ENCODE assay signal across 8 mouse cellular contexts in the genomic region with DNA sequence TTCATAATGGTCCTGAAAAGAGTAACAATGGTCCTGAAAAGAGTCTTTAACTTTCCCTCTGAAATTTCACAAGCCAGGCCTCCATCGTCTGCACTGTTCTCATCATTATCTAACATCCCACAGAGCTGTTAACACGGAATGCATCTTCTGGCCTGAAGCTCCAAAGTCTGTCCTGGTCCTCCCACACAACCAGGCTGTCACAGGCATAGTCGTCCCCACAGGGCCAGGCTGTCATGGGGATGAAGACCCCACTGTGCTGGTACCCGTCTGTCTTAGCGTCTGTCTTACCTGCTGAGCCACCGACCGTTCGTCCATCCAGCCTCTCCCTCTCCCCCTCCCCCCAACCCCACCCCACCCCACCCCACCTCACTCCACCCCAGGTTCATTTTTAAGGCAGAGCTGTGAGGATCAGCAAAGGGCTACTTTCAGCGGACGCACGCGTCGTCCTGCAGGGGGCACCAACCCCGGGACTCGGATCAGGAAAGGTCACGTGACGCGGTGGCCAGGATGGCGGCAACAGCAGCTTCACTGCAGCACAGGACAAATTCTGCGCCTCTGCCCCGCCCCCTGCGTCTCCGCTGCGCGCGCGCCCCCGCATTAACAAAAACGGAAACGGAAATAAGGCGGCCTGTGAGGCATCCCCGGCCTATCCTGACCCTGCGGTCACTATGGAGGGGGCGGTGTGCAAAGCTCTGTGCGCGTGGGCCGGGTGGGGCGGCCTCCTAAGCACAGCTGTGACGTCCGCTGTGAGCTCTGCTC. TPM values are rescaled to one million over a fixed set of nuclear protein-coding genes. Genes with fewer than 3 reads are reported as not detected.
DNase-seq lines count a peak whose midpoint lies in the region; ATAC-seq and TF ChIP-seq lines count a peak whose summit lies in the region.

No protein-coding gene starts in this region.

- ATAC-seq in forebrain, embryonic 13.5 days: peak; percentile 83
- peak; percentile 83 for ATAC-seq in heart, postnatal 0 days (ENCODE audit: insufficient read depth, low read depth)
- peak; percentile 87 for ATAC-seq in liver, postnatal 0 days
- peak; percentile 83 for ATAC-seq in neural tube, embryonic 13.5 days (ENCODE audit: low read depth)

- no peaks in the 10 kb centered on the region for H3K4me1 ChIP-seq in ES-Bruce4 (ENCODE audit: control insufficient read depth, insufficient read depth, low read length)
- H3K4me1 ChIP-seq in forebrain, embryonic 13.5 days: no peaks in the 10 kb centered on the region
- no peaks in the 10 kb centered on the region for H3K4me1 ChIP-seq in heart, postnatal 0 days (ENCODE audit: control insufficient read depth, insufficient read depth)
- H3K4me1 ChIP-seq in liver, postnatal 0 days (ENCODE audit: insufficient read depth): no peaks in the 10 kb centered on the region
- peaks cover 5% of the 10 kb centered on the region for H3K4me1 ChIP-seq in neural tube, embryonic 13.5 days (replicated peaks)
- peaks cover 29% of the 10 kb centered on the region for H3K4me1 ChIP-seq in testis, adult 2 months (ENCODE audit: control insufficient read depth, insufficient read depth, low read length)

- TF ChIP-seq EP300 in ES-Bruce4 (IDR thresholded peaks at IDR 0.05; ENCODE audit: insufficient read depth, low read depth, low read length): peak; percentile 38; the same call in 1 of the 2 replicates
- TF ChIP-seq EP300 in heart, postnatal 0 days (IDR thresholded peaks at IDR 0.05; ENCODE audit: low read depth): 0 out of 2 replicates have a peak, but pooled peaks have one; percentile 13
- TF ChIP-seq EP300 in liver, postnatal 0 days (IDR thresholded peaks at IDR 0.05; ENCODE audit: low read depth): 0 out of 2 replicates have a peak, but pooled peaks have one; percentile 12

- no peak for TF ChIP-seq POLR2A in ES-Bruce4 (IDR thresholded peaks at IDR 0.05; ENCODE audit: insufficient read depth, low read length)
- no peak; the same call in 1 of the 2 replicates for TF ChIP-seq POLR2A in testis, adult 2 months (IDR thresholded peaks at IDR 0.05; ENCODE audit: control insufficient read depth, low read depth, low read length)

- H3K27me3 ChIP-seq in ES-Bruce4 (ENCODE audit: control insufficient read depth, insufficient read depth, low read length, poor library complexity, severe bottlenecking): no peaks in the 10 kb centered on the region
- no peaks in the 10 kb centered on the region for H3K27me3 ChIP-seq in forebrain, embryonic 13.5 days
- H3K27me3 ChIP-seq in heart, postnatal 0 days (ENCODE audit: control insufficient read depth, insufficient read depth, low read length): no peaks in the 10 kb centered on the region
- H3K27me3 ChIP-seq in liver, postnatal 0 days (ENCODE audit: insufficient read depth, low read length): no peaks in the 10 kb centered on the region
- H3K27me3 ChIP-seq in neural tube, embryonic 13.5 days: no peaks in the 10 kb centered on the region
- no peaks in the 10 kb centered on the region for H3K27me3 ChIP-seq in testis, adult 2 months (ENCODE audit: control insufficient read depth, insufficient read depth, low read length)

- H3K4me2 ChIP-seq in forebrain, embryonic 13.5 days: peak overlapping the region; percentile 66
- H3K4me2 ChIP-seq in heart, postnatal 0 days (ENCODE audit: low read depth, low read length): peak overlapping the region; percentile 86
- H3K4me2 ChIP-seq in liver, postnatal 0 days (ENCODE audit: low read depth, low read length): peak overlapping the region; percentile 74
- H3K4me2 ChIP-seq in neural tube, embryonic 13.5 days: peak overlapping the region; percentile 75

- WGBS in forebrain, embryonic 13.5 days: 6% methylated on average over 38 of the region's 40 CpGs
- 8% methylated on average over 38 of the region's 40 CpGs for WGBS in heart, postnatal 0 days
- WGBS in liver, postnatal 0 days (ENCODE audit: insufficient replicate concordance): 7% methylated on average over 35 of the region's 40 CpGs
- WGBS in neural tube, embryonic 13.5 days: 8% methylated on average over 40 of the region's 40 CpGs

- no peak overlapping the region for H3K27ac ChIP-seq in ES-Bruce4 (ENCODE audit: insufficient read depth, low read length)
- no peak overlapping the region for H3K27ac ChIP-seq in forebrain, embryonic 13.5 days
- peak overlapping the region; percentile 84 for H3K27ac ChIP-seq in heart, postnatal 0 days (ENCODE audit: low read depth)
- H3K27ac ChIP-seq in liver, postnatal 0 days (ENCODE audit: low read depth): peak overlapping the region; percentile 80
- H3K27ac ChIP-seq in neural tube, embryonic 13.5 days (replicated peaks): peak overlapping the region; percentile 78
- peak overlapping the region; percentile 66 for H3K27ac ChIP-seq in testis, adult 2 months (ENCODE audit: control insufficient read depth, insufficient read depth, low read depth, low read length)

- H3K36me3 ChIP-seq in ES-Bruce4 (ENCODE audit: control insufficient read depth, insufficient read depth, low read length, poor library complexity, severe bottlenecking): no peaks in the 10 kb centered on the region
- H3K36me3 ChIP-seq in forebrain, embryonic 13.5 days (ENCODE audit: poor library complexity, severe bottlenecking): peaks cover 14% of the 10 kb centered on the region; the same call in 1 of the 2 replicates
- H3K36me3 ChIP-seq in heart, postnatal 0 days (replicated peaks; ENCODE audit: control insufficient read depth, insufficient read depth, low read length): 0 out of 2 replicates have a peak, but pooled peaks cover 4% of the 10 kb centered on the region
- H3K36me3 ChIP-seq in liver, postnatal 0 days (replicated peaks; ENCODE audit: insufficient read depth, low read length): no peaks in the 10 kb centered on the region
- peaks cover 4% of the 10 kb centered on the region; the same call in 1 of the 2 replicates for H3K36me3 ChIP-seq in neural tube, embryonic 13.5 days
- no peaks in the 10 kb centered on the region for H3K36me3 ChIP-seq in testis, adult 2 months (ENCODE audit: control insufficient read depth, insufficient read depth, low read length)

- H3K9me3 ChIP-seq in ES-Bruce4 (replicated peaks; ENCODE audit: control insufficient read depth, insufficient read depth, low read length, poor library complexity, severe bottlenecking): peaks cover 10% of the 10 kb centered on the region; the same call in 1 of the 2 replicates
- H3K9me3 ChIP-seq in forebrain, embryonic 13.5 days (replicated peaks): peaks cover 36% of the 10 kb centered on the region
- peaks cover 29% of the 10 kb centered on the region for H3K9me3 ChIP-seq in heart, postnatal 0 days (replicated peaks; ENCODE audit: control insufficient read depth, low read length)
- peaks cover 30% of the 10 kb centered on the region for H3K9me3 ChIP-seq in liver, postnatal 0 days (ENCODE audit: low read length)
- peaks cover 47% of the 10 kb centered on the region for H3K9me3 ChIP-seq in neural tube, embryonic 13.5 days

- peak; percentile 87 for DNase-seq in cerebellum, adult 11 months
- peak; percentile 93 for DNase-seq in heart, postnatal 0 days (ENCODE audit: low spot score)
- DNase-seq in kidney, postnatal 4 days: peak; percentile 95 to 98
- DNase-seq in liver, postnatal 0 days: peak; percentile 93

- peak overlapping the region; percentile 69 for H3K9ac ChIP-seq in ES-Bruce4 (ENCODE audit: low read depth, poor library complexity, severe bottlenecking)
- peak overlapping the region; percentile 61 for H3K9ac ChIP-seq in forebrain, embryonic 13.5 days
- H3K9ac ChIP-seq in heart, postnatal 0 days (replicated peaks; ENCODE audit: low read depth, low read length): peak overlapping the region; percentile 55; the same call in 1 of the 2 replicates
- peak overlapping the region; percentile 60; the same call in 1 of the 2 replicates for H3K9ac ChIP-seq in liver, postnatal 0 days (replicated peaks)
- H3K9ac ChIP-seq in neural tube, embryonic 13.5 days: peak overlapping the region; percentile 75

- peak overlapping the region; percentile 72 for H3K4me3 ChIP-seq in ES-Bruce4 (ENCODE audit: low read depth, low read length)
- H3K4me3 ChIP-seq in forebrain, embryonic 13.5 days: peak overlapping the region; percentile 55
- peak overlapping the region; percentile 68 for H3K4me3 ChIP-seq in heart, postnatal 0 days (ENCODE audit: low read depth, low read length)
- peak overlapping the region; percentile 60 for H3K4me3 ChIP-seq in liver, postnatal 0 days (ENCODE audit: low read depth, low read length)
- peak overlapping the region; percentile 60 for H3K4me3 ChIP-seq in neural tube, embryonic 13.5 days
- peak overlapping the region; percentile 96 for H3K4me3 ChIP-seq in testis, adult 2 months (ENCODE audit: control insufficient read depth, low read depth, low read length)

- peak; percentile 70 for TF ChIP-seq CTCF in ES-Bruce4 (IDR thresholded peaks at IDR 0.05; ENCODE audit: low read depth, low read length)
- TF ChIP-seq CTCF in heart, postnatal 0 days (IDR thresholded peaks at IDR 0.05; ENCODE audit: low read depth): peak; percentile 64
- TF ChIP-seq CTCF in liver, postnatal 0 days (IDR thresholded peaks at IDR 0.05; ENCODE audit: low read depth): peak; percentile 75
- peak; percentile 58; the same call in 1 of the 2 replicates for TF ChIP-seq CTCF in testis, adult 2 months (IDR thresholded peaks at IDR 0.05; ENCODE audit: control insufficient read depth, insufficient read depth, insufficient replicate concordance, low read depth, low read length)

RNA-seq across cellular contexts. Expression of gene Il3ra, which starts 0.8 kb away (rescaled TPM):
- polyA plus RNA-seq in ES-Bruce4 (2011; ENCODE audit: insufficient read depth, insufficient read length, low read depth, missing spikeins): 7.0 and 11.8 TPM in 2 replicates
- polyA plus RNA-seq in forebrain, embryonic 13.5 days (2015; fragmentation: Nextera tagmentation; extraction: Ambion mirVana): 1.0 and 1.2 TPM in 2 replicates
- total RNA-seq in heart, postnatal 0 days (2014; rRNA removed; ENCODE audit: low replicate concordance): 10.8 and 22.1 TPM in 2 replicates
- polyA plus RNA-seq in heart, postnatal 0 days (2015; fragmentation: Nextera tagmentation; extraction: Ambion mirVana): 4.1 and 4.5 TPM in 2 replicates
- polyA plus RNA-seq in liver, postnatal 0 days (2015; fragmentation: Nextera tagmentation; extraction: Ambion mirVana): 2.9 and 3.2 TPM in 2 replicates
- 1.2 and 3.0 TPM in 2 replicates for polyA plus RNA-seq in neural tube, embryonic 13.5 days (2015; fragmentation: Nextera tagmentation; extraction: Ambion mirVana)
- 46.5 and 51.0 TPM in 2 replicates for polyA plus RNA-seq in testis, adult 2 months (2012; rRNA removed)

RNA-seq across cellular contexts. Expression of gene Olfr31, which starts 22.7 kb away (rescaled TPM):
- 0.21 TPM in 1 of 2 replicates, not detected in the other for polyA plus RNA-seq in ES-Bruce4 (2011; ENCODE audit: insufficient read depth, insufficient read length, low read depth, missing spikeins)
- not detected in 2 replicates for polyA plus RNA-seq in forebrain, embryonic 13.5 days (2015; fragmentation: Nextera tagmentation; extraction: Ambion mirVana)
- not detected in 2 replicates for total RNA-seq in heart, postnatal 0 days (2014; rRNA removed; ENCODE audit: low replicate concordance)
- polyA plus RNA-seq in heart, postnatal 0 days (2015; fragmentation: Nextera tagmentation; extraction: Ambion mirVana): not detected in 2 replicates
- not detected in 2 replicates for polyA plus RNA-seq in liver, postnatal 0 days (2015; fragmentation: Nextera tagmentation; extraction: Ambion mirVana)
- polyA plus RNA-seq in neural tube, embryonic 13.5 days (2015; fragmentation: Nextera tagmentation; extraction: Ambion mirVana): not detected in 2 replicates
- polyA plus RNA-seq in testis, adult 2 months (2012; rRNA removed): 0.40 TPM in 1 of 2 replicates, not detected in the other

RNA-seq across cellular contexts. Expression of gene Olfr721-ps1, which starts 55.8 kb away (rescaled TPM):
- polyA plus RNA-seq in ES-Bruce4 (2011; ENCODE audit: insufficient read depth, insufficient read length, low read depth, missing spikeins): not detected in 2 replicates
- polyA plus RNA-seq in forebrain, embryonic 13.5 days (2015; fragmentation: Nextera tagmentation; extraction: Ambion mirVana): not detected in 2 replicates
- total RNA-seq in heart, postnatal 0 days (2014; rRNA removed; ENCODE audit: low replicate concordance): not detected in 2 replicates
- not detected in 2 replicates for polyA plus RNA-seq in heart, postnatal 0 days (2015; fragmentation: Nextera tagmentation; extraction: Ambion mirVana)
- not detected in 2 replicates for polyA plus RNA-seq in liver, postnatal 0 days (2015; fragmentation: Nextera tagmentation; extraction: Ambion mirVana)
- not detected in 2 replicates for polyA plus RNA-seq in neural tube, embryonic 13.5 days (2015; fragmentation: Nextera tagmentation; extraction: Ambion mirVana)
- polyA plus RNA-seq in testis, adult 2 months (2012; rRNA removed): not detected in 2 replicates

Comparison
In these comparisons a context has a peak if more than half of its experiments do, and no peak if none do; other contexts are left out.
1. H3K27ac ChIP-seq: peak in heart, postnatal 0 days (single experiment), liver, postnatal 0 days (single experiment), neural tube, embryonic 13.5 days (single experiment) and testis, adult 2 months (single experiment); none in ES-Bruce4 (single experiment) and forebrain, embryonic 13.5 days (single experiment).
2. Peak in every context shown above with its lines, with median percentiles within 50 percentile points of each other: H3K4me3 ChIP-seq, H3K9ac ChIP-seq, CTCF ChIP-seq, DNase-seq, ATAC-seq and H3K4me2 ChIP-seq.